Mouse (Mus musculus): ENCODE measurements around the gene Jarid2.

GRCm38 (mm10) chr13:44733373-44734111 lies 4.3 kb downstream of the Jarid2 start:
- 0 out of 2 replicates have a peak, but pooled peaks have one; percentile 22 for TF ChIP-seq POLR2A (IDR thresholded peaks at IDR 0.05; ENCODE audit: borderline replicate concordance, insufficient read depth, low read length)
- TF ChIP-seq CTCF (IDR thresholded peaks at IDR 0.05; ENCODE audit: borderline replicate concordance, insufficient read depth, low read depth, low read length), result peak; percentile 40; the same call in 1 of the 2 replicates

All from cerebellum, adult 2 months (tissue).